Mouse (Mus musculus) olfactory bulb, adult 2 months (tissue): ENCODE results near the gene Nckap1. TPM values are rescaled to one million over a fixed set of nuclear protein-coding genes. Genes with fewer than 3 reads are reported as not detected.

Experiments
- H3K27ac ChIP-seq: fragments of 200-500 bp; 2 replicates; pipeline ENCODE4 v1.5.1; 2012; ENCODE audit warnings: low read depth, low read length; ENCODE audit not compliant: insufficient read depth
- H3K4me1 ChIP-seq: fragments of 200-500 bp; 2 replicates; pipeline ENCODE4 v1.6.1; 2012; ENCODE audit warnings: low read length; ENCODE audit not compliant: control insufficient read depth, insufficient read depth
- H3K4me3 ChIP-seq: fragments of 200-500 bp; 2 replicates; pipeline ENCODE4 v1.5.1; 2012; ENCODE audit warnings: mild to moderate bottlenecking, low read depth, low read length, moderate library complexity; ENCODE audit not compliant: insufficient read depth
- CTCF ChIP-seq: fragments of 200-500 bp; IDR thresholded peaks from 2 replicates; pipeline ENCODE4 v1.5.1; 2012; ENCODE audit warnings: low read depth, mild to moderate bottlenecking, low read length, moderate library complexity; ENCODE audit not compliant: insufficient read depth
- POLR2A ChIP-seq: fragments of 200-500 bp; IDR thresholded peaks from 2 replicates; pipeline ENCODE4 v1.6.1; 2012; ENCODE audit warnings: mild to moderate bottlenecking, low read depth, low read length, moderate library complexity; ENCODE audit not compliant: insufficient read depth
- WGBS: fragments of 180-500 bp; shearing (Covaris S2); methylation state at CpG from one replicate; pipeline ENCODE4 v1.1.7; 2018; 5-methylcytosine and 5-hydroxymethylcytosine counted together
- polyA plus RNA-seq: library from polyadenylated mRNA; stranded (reverse); fragments of >200 nt; gene quantifications from 2 replicates; pipeline ENCODE4 v1.2.4, GENCODE M21; 2012; ENCODE audit warnings: low replicate concordance; ENCODE audit not compliant: missing spikeins, insufficient read depth, insufficient read length

The Nckap1 gene
- polyA plus RNA-seq, 1 experiment: 68.0 TPM

DNA sequence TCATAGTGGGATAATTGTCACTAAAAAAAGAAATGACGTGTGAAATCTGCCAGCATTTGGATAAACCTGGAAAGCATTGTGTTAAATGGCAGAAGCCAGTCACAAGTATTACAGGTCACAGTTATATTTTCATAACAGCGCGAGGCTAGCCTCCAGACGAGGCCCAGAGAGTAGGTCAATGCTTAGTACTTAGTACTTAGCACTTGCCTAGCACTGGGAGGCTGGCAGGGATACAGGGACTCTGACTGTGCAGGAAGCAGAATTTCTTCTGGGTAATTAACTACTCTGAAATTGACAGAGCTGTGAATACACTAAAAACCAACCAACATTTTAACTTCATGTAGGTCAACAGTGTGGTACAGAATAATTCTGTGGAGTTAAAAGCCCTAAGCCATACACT is 13.8 kb downstream of the Nckap1 start:
- Histone ChIP-seq H3K4me3 (no peak overlapping the region), H3K4me1 (peaks cover 3% of the 10 kb centered on the region; the same call in 1 of the 2 replicates), H3K27ac (no peak overlapping the region)
- TF ChIP-seq CTCF (no peak), POLR2A (no peak)
- 62% methylated on average over 4 of the region's 4 CpGs for WGBS

DNA sequence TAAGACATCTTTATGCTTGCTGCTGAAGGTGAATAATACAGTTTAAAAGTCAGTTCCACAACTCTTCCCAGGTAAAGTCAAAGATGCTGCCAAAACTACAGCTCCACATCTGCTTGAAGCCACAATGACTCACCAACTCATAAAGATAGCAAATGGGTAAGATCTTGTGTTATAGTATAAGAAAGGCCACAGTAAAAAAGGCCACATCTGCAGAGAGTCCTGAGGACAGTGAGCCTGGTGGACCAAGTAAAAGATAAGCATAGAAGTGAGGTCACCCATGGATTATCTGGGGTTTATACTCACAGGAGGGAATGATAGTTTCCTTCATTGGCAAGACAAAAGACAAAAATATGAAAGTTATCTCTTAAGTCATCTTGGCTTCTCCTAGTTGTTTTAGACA is 18.9 kb downstream of the Nckap1 start:
- Histone ChIP-seq H3K4me3 (no peak overlapping the region), H3K27ac (no peak overlapping the region), H3K4me1 (no peaks in the 10 kb centered on the region)
- no peak for TF ChIP-seq CTCF
- no peak for TF ChIP-seq POLR2A

DNA sequence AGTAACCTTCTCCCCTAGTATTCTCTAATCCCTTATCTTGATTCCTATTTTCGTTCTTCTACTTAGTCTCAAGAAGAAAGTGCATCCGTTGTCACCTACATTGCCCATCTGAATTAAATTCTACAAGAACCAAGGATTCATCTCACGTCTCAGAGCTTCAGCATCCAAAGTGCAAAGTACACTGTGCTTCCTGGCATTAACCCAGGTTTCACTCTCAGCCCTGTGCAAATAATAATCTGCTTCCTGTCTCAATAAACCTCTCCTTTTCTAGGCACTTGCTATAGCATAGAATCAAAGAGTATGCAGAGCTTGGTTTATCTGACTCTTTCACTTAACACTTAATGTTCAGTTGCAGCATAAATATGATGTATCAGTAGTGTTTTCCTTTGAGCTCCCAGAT is 19.7 kb downstream of the Nckap1 start:
- no peaks in the 10 kb centered on the region for H3K4me1 ChIP-seq
- WGBS: 63% methylated on average over 3 of the region's 3 CpGs

DNA sequence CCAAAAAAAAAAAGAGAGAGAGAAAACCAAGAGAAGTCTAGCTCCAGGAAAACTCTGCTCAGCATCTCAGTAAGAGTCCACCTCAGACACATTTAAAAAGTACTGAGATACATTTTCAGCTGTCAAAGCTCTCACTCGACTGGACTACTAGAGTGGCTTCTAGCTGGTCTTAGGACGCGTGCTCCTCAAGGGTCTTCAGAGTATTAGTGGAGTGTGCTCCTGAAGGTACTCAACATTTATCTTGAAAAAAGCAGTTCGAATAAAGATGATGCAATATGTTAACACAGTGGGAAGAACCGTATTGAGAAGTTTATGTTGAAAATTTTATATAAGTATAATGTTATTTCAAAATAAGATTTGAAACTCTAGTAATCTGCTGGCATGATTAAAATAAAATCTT is 20.4 kb downstream of the Nckap1 start:
- 93% methylated on average over 5 of the region's 5 CpGs for WGBS
- no peak for TF ChIP-seq CTCF
- TF ChIP-seq POLR2A: no peak
- Histone ChIP-seq H3K4me3 (no peak overlapping the region), H3K27ac (no peak overlapping the region), H3K4me1 (no peaks in the 10 kb centered on the region)

More for the DNA sequence above, 19.7 kb downstream of the Nckap1 start:
- Histone ChIP-seq H3K4me3 (no peak overlapping the region), H3K27ac (no peak overlapping the region)
- no peak for TF ChIP-seq CTCF
- no peak for TF ChIP-seq POLR2A

DNA sequence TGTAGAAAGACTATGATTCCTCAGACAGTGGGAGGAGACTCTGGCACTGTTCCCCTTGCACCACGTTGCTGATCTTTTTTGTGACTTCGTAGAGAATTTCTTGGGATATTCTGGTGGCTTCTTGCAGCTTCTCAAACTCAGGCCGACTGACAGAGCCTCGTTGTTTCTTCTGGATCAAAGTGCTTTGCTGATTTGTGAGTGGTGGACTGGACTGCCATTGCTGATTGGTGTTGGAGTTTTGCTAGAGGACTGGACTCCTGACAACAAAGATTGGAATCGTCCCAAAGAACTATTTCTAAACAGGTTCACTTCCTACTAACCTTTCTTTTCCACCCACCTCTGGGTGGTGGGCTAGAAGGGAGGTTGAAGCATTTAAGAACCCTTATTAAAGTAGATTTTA is 21.5 kb downstream of the Nckap1 start:
- no peak overlapping the region for H3K27ac ChIP-seq
- no peak overlapping the region for H3K4me3 ChIP-seq
- TF ChIP-seq POLR2A (no peak), CTCF (no peak)
- H3K4me1 ChIP-seq: no peaks in the 10 kb centered on the region
- 43% methylated on average over 5 of the region's 5 CpGs for WGBS

DNA sequence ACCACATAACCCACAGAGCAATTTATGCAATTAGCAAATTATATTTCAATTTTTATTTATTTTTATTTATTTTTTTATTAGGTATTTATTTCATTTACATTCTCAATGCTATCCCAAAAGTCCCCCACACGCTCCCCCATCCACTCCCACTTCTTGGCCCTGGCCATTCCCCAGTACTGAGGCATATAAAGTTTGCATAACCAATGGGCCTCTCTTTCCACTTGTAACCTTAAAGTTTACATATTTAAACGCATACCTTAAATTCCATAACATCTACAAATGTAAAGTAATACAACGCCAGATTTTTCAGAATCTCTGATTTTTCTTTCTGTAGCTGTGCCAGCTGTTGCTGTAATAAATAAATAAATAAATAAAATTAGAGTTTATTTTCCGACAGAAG is 26.7 kb downstream of the Nckap1 start:
- Histone ChIP-seq H3K27ac (no peak overlapping the region), H3K4me1 (no peaks in the 10 kb centered on the region), H3K4me3 (no peak overlapping the region)
- TF ChIP-seq CTCF (no peak), POLR2A (no peak)
- 81% methylated on average over 4 of the region's 4 CpGs for WGBS

DNA sequence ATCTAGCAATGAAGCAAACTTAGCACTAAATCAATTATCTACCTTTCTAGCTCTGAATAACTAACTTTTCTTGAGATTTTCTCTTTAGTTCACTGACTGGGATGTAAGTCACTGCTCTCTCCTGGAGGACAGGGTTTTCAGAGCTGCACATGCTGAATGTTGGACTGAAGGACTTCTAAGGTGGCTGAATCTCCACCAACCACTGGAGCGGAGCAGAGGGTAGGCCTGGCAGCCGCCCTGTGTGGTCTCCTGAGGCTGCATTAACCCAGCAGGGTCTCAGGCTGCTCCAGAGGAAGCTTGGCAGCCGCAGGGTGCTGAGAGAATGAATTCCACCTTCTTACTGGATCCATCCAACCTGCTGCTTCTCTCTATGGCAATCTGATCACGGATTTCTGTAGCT is 31.5 kb downstream of the Nckap1 start:
- Histone ChIP-seq H3K4me3 (no peak overlapping the region), H3K4me1 (no peaks in the 10 kb centered on the region), H3K27ac (no peak overlapping the region)
- WGBS: 84% methylated on average over 4 of the region's 4 CpGs
- TF ChIP-seq POLR2A: no peak
- no peak for TF ChIP-seq CTCF

DNA sequence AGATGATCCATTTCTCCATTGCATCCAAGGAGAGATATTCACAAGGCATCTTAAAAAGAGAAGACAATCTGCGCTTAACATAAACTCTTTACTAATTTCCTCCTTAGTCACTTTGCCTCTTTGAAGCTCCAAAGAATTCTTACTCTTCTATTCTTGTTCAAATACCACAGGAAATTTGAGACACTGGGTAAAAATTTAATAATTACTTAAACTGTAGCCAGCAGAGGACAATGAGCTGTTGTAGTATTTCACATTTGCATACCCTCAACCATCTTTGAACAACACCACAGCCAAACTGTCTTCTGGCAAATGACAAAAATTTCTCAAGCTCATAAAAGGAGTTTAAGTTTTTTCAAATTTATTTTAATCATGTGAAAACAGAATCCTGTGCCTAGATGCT is 33.3 kb downstream of the Nckap1 start:
- Histone ChIP-seq H3K27ac (no peak overlapping the region), H3K4me3 (no peak overlapping the region), H3K4me1 (no peaks in the 10 kb centered on the region)
- WGBS: 95% methylated on average over 1 of the region's 1 CpGs
- TF ChIP-seq POLR2A (no peak), CTCF (no peak)

DNA sequence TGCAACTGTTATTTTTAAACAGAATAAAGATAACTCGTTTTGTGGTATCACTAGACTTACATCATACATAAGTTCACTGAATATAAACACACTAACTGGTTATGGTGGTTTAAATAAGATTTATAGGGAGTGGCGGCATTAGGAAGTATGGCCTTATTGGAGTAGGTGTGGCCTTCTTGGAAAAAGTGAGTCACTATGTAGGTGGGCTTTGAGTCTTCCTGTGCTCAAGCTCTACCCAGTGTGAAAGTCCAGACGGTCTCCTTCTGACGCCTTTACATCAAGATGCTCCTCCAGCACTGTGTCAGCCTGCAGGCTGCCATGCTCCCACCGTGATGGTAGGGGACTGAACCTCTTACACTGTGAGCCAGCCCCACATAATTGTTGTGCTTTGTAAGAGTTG is 38.4 kb downstream of the Nckap1 start:
- TF ChIP-seq CTCF (no peak), POLR2A (no peak)
- no peaks in the 10 kb centered on the region for H3K4me1 ChIP-seq
- no peak overlapping the region for H3K4me3 ChIP-seq
- H3K27ac ChIP-seq: no peak overlapping the region
- WGBS: 77% methylated on average over 5 of the region's 5 CpGs

DNA sequence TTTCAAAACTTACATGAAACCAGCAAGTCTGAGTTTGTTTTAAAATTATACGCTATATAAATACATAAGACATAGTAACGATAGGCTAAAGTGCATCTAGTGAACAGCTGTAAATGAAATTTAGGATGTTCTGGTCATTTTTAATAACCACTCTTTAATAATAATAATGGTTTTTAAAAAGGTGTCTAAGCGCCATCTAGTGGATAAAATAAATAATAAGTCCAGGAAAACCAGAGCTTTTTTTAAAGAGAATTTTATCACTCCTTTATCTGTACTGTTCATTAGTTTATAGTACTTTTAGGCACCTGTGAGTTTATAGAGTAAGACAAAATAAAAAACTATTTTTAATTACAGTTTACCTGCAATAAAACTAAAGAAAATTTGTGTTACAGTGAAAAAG is 44.0 kb downstream of the Nckap1 start:
- Histone ChIP-seq H3K4me3 (no peak overlapping the region), H3K4me1 (no peaks in the 10 kb centered on the region), H3K27ac (no peak overlapping the region)
- TF ChIP-seq CTCF (no peak), POLR2A (no peak)
- WGBS: 61% methylated on average over 3 of the region's 3 CpGs

DNA sequence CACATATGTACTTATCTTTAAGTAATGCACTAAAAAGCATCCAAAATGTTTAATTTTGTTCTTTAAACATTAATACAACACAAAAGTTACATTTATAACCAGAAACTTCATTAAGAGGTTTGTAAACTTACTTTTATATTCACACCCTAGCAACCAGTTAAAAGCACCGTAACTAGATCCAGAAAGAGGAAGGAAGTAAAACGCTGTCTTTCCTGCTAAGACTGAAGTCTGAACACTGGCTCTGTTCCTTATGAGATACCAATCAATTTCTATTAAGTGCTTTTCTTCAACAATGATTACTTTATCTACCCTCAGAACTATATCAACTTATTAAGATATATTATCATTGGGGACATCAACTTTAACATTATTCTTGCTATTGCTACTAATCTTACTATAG is 44.6 kb downstream of the Nckap1 start:
- Histone ChIP-seq H3K4me3 (no peak overlapping the region), H3K4me1 (no peaks in the 10 kb centered on the region), H3K27ac (no peak overlapping the region)
- WGBS: 98% methylated on average over 2 of the region's 2 CpGs
- no peak for TF ChIP-seq POLR2A
- no peak for TF ChIP-seq CTCF
